Mouse (Mus musculus): Measurements from ENCODE around the gene Esrrb. TPM values are rescaled to one million over a fixed set of nuclear protein-coding genes. Genes with fewer than 3 reads are reported as not detected.

Gene Esrrb
- polyA plus RNA-seq, 2 experiments: 0.61 to 1.8 TPM

DNA sequence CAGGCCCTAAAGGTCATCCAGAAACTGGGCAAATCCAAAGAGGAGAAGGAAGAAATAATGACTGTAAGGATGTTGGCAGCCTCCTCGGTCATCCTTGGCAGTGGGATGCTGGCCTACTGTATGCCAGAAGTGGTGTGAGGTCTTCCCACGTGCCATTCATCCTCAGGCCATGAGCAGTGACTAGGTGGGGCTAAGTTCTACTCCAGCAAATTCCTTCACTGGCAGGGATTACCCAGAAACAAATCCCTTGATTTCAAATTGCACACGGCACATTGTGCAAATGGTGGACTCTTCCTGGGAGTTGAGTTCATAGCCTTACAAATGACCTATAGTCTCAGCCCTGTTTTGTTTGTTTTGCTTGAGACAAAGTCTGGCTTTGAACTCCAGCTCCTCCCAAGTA lies 151.4 kb downstream of the Esrrb start:
- Histone ChIP-seq H3K9me3 (ENCODE audit: control insufficient read depth, low read length) (no peaks in the 10 kb centered on the region), H3K9ac (ENCODE audit: low read depth, low read length, severe bottlenecking) (no peak overlapping the region), H3K4me1 (ENCODE audit: control insufficient read depth, insufficient read depth, low read length) (peaks cover 6% of the 10 kb centered on the region), H3K36me3 (ENCODE audit: control insufficient read depth, insufficient read depth, low read length) (no peaks in the 10 kb centered on the region), H3K27ac (replicated peaks; ENCODE audit: low read depth, low read length) (no peak overlapping the region), H3K27me3 (ENCODE audit: control insufficient read depth, insufficient read depth, low read length) (no peaks in the 10 kb centered on the region), H3K4me3 (replicated peaks; ENCODE audit: low read length) (no peak overlapping the region), H3K4me2 (replicated peaks; ENCODE audit: low read depth, low read length, severe bottlenecking) (no peak overlapping the region)
- DNase-seq (ENCODE audit: low spot score): no peak
- no peak for ATAC-seq (ENCODE audit: low FRiP score, low read depth)
- WGBS: 86% methylated on average over 3 of the region's 3 CpGs
- no peak for TF ChIP-seq POLR2A (IDR thresholded peaks at IDR 0.05; ENCODE audit: borderline replicate concordance, extremely low read depth, insufficient read depth, insufficient read length)

DNA sequence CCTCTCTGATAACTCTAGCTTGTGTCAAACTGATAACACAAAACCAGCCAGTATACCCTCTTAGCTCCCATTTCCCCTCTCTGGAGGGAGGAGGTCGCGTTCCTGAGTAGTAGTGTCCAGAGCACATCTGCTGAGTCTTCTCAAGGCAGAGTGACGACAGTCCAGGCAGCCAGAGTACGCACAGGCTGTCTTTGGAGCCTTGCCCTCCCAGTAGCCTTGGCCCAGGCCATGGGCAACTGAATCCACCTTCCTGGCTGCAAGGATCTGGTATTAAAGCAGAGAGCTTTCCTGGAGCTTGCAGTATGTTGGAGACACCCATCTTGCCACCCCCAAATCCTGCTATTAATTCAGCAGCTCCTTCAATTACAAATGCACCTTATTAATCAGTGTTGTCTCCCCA lies 152.7 kb downstream of the Esrrb start:
- H3K27me3 ChIP-seq (ENCODE audit: control insufficient read depth, insufficient read depth, low read length): no peaks in the 10 kb centered on the region
- no peak for ATAC-seq (ENCODE audit: low FRiP score, low read depth)
- no peaks in the 10 kb centered on the region for H3K36me3 ChIP-seq (ENCODE audit: control insufficient read depth, insufficient read depth, low read length)
- H3K4me1 ChIP-seq (ENCODE audit: control insufficient read depth, insufficient read depth, low read length): peaks cover 6% of the 10 kb centered on the region
- H3K9ac ChIP-seq (ENCODE audit: low read depth, low read length, severe bottlenecking): no peak overlapping the region
- DNase-seq (ENCODE audit: low spot score): no peak
- 80% methylated on average over 4 of the region's 4 CpGs for WGBS
- H3K4me2 ChIP-seq (replicated peaks; ENCODE audit: low read depth, low read length, severe bottlenecking): no peak overlapping the region
- H3K27ac ChIP-seq (replicated peaks; ENCODE audit: low read depth, low read length): no peak overlapping the region
- no peaks in the 10 kb centered on the region for H3K9me3 ChIP-seq (ENCODE audit: control insufficient read depth, low read length)
- no peak overlapping the region for H3K4me3 ChIP-seq (replicated peaks; ENCODE audit: low read length)
- no peak for TF ChIP-seq POLR2A (IDR thresholded peaks at IDR 0.05; ENCODE audit: borderline replicate concordance, extremely low read depth, insufficient read depth, insufficient read length)

DNA sequence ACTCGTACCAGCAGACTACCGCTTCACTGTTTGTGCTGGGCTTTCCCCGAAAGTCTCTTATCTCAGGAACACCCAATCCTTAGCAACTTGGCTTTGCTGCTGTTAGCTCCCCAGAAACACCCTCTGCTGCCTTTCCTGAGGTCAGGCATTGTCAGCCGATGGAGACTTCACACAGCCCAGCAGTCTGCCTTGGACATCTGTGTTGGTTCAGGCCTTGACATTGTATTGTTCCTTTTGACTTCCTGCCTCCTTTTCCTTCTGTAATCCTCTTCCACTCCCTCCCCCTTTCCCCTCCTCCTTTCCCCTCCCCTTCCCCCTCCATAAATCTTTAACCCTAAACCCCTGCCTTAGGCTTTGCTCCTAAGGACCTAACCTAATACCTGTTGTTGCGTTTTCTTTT lies 155.7 kb downstream of the Esrrb start:
- H3K4me3 ChIP-seq (replicated peaks; ENCODE audit: low read length): no peak overlapping the region
- 69% methylated on average over 5 of the region's 5 CpGs for WGBS
- DNase-seq (ENCODE audit: low spot score) (no peak), ATAC-seq (ENCODE audit: low FRiP score, low read depth) (no peak)
- H3K4me1 ChIP-seq (ENCODE audit: control insufficient read depth, insufficient read depth, low read length): peaks cover 4% of the 10 kb centered on the region; the same call in 1 of the 2 replicates
- H3K9me3 ChIP-seq (ENCODE audit: control insufficient read depth, low read length): no peaks in the 10 kb centered on the region
- no peaks in the 10 kb centered on the region for H3K36me3 ChIP-seq (ENCODE audit: control insufficient read depth, insufficient read depth, low read length)
- no peak overlapping the region for H3K4me2 ChIP-seq (replicated peaks; ENCODE audit: low read depth, low read length, severe bottlenecking)
- no peak overlapping the region for H3K9ac ChIP-seq (ENCODE audit: low read depth, low read length, severe bottlenecking)
- H3K27ac ChIP-seq (replicated peaks; ENCODE audit: low read depth, low read length): no peak overlapping the region
- H3K27me3 ChIP-seq (ENCODE audit: control insufficient read depth, insufficient read depth, low read length): no peaks in the 10 kb centered on the region
- TF ChIP-seq POLR2A (IDR thresholded peaks at IDR 0.05; ENCODE audit: borderline replicate concordance, extremely low read depth, insufficient read depth, insufficient read length): no peak

DNA sequence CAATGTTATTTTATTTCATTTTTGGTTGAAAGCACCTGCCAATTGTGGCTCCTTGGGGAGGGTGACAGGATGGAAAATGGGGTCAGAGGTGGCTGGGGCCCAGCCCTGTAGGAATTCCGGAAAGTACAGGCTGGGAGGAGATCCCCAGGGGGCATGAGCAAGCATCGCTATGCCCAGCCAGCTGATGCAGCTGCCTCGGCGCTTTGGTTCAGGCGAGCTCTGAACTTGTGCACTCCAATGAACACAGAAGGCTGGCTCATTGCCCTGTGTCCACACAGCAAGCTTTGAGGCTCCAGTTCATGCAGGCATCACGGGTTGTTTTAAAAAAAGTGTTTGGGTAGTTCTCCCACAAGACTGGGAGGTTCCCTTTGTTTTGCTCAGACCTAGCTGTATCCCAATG lies 156.8 kb downstream of the Esrrb start:
- Histone ChIP-seq H3K9me3 (ENCODE audit: control insufficient read depth, low read length) (no peaks in the 10 kb centered on the region), H3K27me3 (ENCODE audit: control insufficient read depth, insufficient read depth, low read length) (no peaks in the 10 kb centered on the region), H3K27ac (replicated peaks; ENCODE audit: low read depth, low read length) (no peak overlapping the region), H3K4me2 (replicated peaks; ENCODE audit: low read depth, low read length, severe bottlenecking) (no peak overlapping the region), H3K4me3 (replicated peaks; ENCODE audit: low read length) (no peak overlapping the region), H3K9ac (ENCODE audit: low read depth, low read length, severe bottlenecking) (no peak overlapping the region), H3K4me1 (ENCODE audit: control insufficient read depth, insufficient read depth, low read length) (peaks cover 4% of the 10 kb centered on the region; the same call in 1 of the 2 replicates), H3K36me3 (ENCODE audit: control insufficient read depth, insufficient read depth, low read length) (no peaks in the 10 kb centered on the region)
- TF ChIP-seq POLR2A (IDR thresholded peaks at IDR 0.05; ENCODE audit: borderline replicate concordance, extremely low read depth, insufficient read depth, insufficient read length): no peak
- ATAC-seq (ENCODE audit: low FRiP score, low read depth) (no peak), DNase-seq (ENCODE audit: low spot score) (no peak)
- 49% methylated on average over 6 of the region's 6 CpGs for WGBS

DNA sequence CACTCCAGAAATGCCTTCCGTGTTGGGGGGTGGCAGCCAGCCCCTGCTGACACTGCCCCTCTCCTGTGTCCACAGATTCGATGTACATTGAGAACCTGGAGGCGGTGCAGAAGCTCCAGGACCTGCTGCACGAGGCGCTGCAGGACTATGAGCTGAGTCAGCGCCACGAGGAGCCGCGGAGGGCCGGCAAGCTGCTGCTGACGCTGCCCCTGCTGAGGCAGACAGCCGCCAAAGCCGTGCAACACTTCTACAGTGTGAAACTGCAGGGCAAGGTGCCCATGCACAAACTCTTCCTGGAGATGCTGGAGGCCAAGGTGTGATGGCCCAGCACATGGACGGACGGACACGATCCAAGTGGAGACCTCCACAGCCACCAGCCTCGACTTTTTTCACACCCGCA lies 157.8 kb downstream of the Esrrb start:
- Histone ChIP-seq H3K4me2 (replicated peaks; ENCODE audit: low read depth, low read length, severe bottlenecking) (no peak overlapping the region), H3K4me1 (ENCODE audit: control insufficient read depth, insufficient read depth, low read length) (peaks cover 4% of the 10 kb centered on the region; the same call in 1 of the 2 replicates), H3K27ac (replicated peaks; ENCODE audit: low read depth, low read length) (no peak overlapping the region), H3K4me3 (replicated peaks; ENCODE audit: low read length) (no peak overlapping the region), H3K27me3 (ENCODE audit: control insufficient read depth, insufficient read depth, low read length) (no peaks in the 10 kb centered on the region), H3K36me3 (ENCODE audit: control insufficient read depth, insufficient read depth, low read length) (no peaks in the 10 kb centered on the region), H3K9ac (ENCODE audit: low read depth, low read length, severe bottlenecking) (no peak overlapping the region), H3K9me3 (ENCODE audit: control insufficient read depth, low read length) (no peaks in the 10 kb centered on the region)
- TF ChIP-seq POLR2A (IDR thresholded peaks at IDR 0.05; ENCODE audit: borderline replicate concordance, extremely low read depth, insufficient read depth, insufficient read length): no peak
- no peak for ATAC-seq (ENCODE audit: low FRiP score, low read depth)
- DNase-seq (ENCODE audit: low spot score): no peak
- 26% methylated on average over 18 of the region's 18 CpGs for WGBS

DNA sequence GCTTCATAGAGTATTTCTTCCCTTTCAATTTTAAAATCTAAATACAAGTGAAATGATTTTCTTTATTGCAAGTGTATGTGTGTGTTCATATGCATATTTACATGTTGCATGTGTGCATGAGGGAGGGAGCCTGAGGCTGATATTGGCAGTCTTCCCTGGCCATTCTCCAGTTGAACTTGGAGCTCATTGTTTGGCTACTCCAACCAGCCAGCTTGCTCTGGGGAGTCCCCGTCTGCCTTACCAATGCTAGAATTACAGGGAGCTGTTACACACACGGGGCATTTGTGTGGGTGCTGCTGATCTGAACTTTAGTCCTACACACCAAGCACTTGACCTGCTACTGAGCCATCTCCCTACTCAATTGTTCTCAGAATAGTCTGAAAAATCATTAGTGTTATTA lies 173.4 kb downstream of the Esrrb start:
- no peaks in the 10 kb centered on the region for H3K9me3 ChIP-seq (ENCODE audit: control insufficient read depth, low read length)
- WGBS: 76% methylated on average over 2 of the region's 2 CpGs
- no peak overlapping the region for H3K4me3 ChIP-seq (replicated peaks; ENCODE audit: low read length)
- no peaks in the 10 kb centered on the region for H3K36me3 ChIP-seq (ENCODE audit: control insufficient read depth, insufficient read depth, low read length)
- H3K27me3 ChIP-seq (ENCODE audit: control insufficient read depth, insufficient read depth, low read length): no peaks in the 10 kb centered on the region
- DNase-seq (ENCODE audit: low spot score): peak; percentile 27
- H3K9ac ChIP-seq (ENCODE audit: low read depth, low read length, severe bottlenecking): no peak overlapping the region
- H3K4me2 ChIP-seq (replicated peaks; ENCODE audit: low read depth, low read length, severe bottlenecking): no peak overlapping the region
- H3K27ac ChIP-seq (replicated peaks; ENCODE audit: low read depth, low read length): no peak overlapping the region
- TF ChIP-seq POLR2A (IDR thresholded peaks at IDR 0.05; ENCODE audit: borderline replicate concordance, extremely low read depth, insufficient read depth, insufficient read length): no peak
- H3K4me1 ChIP-seq (ENCODE audit: control insufficient read depth, insufficient read depth, low read length): no peaks in the 10 kb centered on the region
- ATAC-seq (ENCODE audit: low FRiP score, low read depth): no peak
